Mouse (Mus musculus) right cerebral cortex, postnatal 36 days (tissue): ENCODE measurements around the gene Edem1.

Source experiments
- DNase-seq, 2 experiments: peaks; one replicate each; pipeline ENCODE4 v3.0.0; 2022; ENCODE audit warnings: low spot score in 2 of 2, mixed read lengths in 1 of 2

The Edem1 gene

DNA sequence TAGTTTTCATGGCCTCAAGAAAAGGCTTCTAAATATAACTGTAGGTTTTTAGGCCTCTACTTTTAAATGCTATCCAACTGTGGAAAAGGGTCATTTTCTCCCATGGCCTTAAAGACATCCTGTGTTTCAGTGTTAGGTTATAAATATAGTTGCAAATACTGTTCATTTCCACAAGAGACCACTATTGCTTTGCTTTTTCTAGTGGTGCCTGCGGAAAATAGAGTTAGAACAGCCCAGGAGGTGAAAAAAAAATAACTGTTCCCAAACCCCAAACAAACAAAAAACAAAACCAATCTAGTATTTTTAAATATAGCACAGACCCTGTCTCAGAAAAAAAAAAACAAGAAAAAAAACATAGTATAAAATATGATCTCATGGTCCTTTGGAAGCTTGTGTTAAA is 46.9 kb downstream of the Edem1 start:
- DNase-seq: no peak

DNA sequence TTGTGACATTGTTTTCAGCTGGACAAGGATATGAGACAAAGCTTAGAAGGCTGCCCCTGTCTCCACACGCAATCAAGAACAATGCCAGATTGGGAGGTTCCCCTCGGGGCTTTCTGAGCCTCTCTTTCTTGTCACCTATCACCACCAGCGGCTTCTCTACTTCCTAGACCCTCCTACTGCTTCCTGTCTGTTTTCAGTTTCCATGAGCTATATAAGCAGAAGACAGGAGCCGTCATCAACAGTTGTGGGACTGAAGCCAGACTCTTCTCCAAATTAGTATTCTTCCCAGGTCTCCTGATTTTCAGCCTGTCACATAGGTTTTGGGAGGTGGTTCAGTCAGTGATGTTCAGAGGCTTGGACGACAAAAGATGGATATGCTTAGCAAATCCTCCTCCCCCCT is 47.6 kb downstream of the Edem1 start:
- no peak for DNase-seq

DNA sequence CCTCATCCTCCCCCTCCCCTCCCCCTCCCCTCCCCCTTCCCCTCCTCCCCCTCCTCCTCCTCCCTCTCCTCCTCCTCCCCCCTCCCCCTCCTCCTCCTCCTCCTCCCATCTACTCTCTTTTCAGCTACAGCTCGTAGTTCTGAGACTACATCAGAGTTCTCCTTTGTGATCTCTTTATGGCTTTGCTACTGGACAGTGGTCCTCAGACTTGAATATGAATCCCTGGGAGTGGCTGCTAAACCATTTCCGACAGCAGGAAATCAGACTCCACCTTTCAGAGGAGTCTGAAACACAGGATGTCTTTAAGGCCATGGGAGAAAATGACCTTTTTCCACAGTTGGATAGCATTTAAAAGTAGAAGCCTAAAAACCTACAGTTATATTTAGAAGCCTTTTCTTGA is 48.0 kb downstream of the Edem1 start:
- DNase-seq: no peak

DNA sequence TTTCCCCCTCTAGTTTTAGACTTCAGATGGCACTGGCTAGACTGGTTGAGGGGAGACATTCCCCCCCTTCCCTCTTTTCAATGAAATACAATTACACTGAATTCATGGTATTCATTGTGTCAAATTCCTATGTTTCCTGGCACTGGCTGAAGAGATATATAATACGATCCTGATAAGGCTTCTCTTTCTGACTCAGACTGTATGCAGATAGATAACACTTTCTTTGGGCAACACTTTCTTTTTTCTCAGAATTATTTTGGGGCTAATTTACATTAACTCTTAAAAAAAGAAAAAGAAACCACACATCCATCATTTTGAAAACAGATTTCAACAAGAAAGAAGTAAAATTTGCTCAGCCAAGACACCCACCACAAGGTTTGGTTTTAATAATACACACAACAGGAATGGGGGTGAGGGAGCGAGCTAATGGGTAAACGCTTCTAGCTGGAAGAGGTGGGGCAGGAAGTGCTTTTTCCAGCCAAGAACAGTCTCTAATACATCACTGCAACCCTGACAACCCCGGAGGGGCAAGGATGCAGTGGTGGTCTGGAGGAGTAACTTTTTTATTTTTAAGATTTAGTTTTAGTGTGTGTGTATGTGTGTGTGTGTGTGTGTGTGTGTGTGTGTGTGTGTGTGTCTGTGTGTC is 52.0 kb downstream of the Edem1 start:
- DNase-seq: no peak

DNA sequence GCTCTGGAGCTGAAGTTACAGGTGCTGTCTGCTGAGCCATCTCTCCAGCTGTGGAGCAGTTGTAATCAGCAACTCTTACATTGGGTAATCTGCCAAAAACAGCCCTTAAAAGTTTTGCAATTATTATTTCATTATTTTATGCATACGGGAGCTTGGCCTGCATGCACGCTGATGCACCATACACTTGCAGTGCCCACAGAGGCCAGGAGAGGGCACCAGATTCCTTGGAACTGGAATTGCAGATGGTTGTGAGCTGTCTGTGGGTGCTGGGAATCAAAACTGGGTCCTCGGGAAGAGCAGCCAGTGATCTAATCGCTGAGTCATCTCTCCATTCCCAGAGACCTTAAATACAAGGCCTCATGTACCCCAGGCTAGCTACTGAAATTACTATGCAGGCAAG is 52.6 kb downstream of the Edem1 start:
- DNase-seq: no peak

DNA sequence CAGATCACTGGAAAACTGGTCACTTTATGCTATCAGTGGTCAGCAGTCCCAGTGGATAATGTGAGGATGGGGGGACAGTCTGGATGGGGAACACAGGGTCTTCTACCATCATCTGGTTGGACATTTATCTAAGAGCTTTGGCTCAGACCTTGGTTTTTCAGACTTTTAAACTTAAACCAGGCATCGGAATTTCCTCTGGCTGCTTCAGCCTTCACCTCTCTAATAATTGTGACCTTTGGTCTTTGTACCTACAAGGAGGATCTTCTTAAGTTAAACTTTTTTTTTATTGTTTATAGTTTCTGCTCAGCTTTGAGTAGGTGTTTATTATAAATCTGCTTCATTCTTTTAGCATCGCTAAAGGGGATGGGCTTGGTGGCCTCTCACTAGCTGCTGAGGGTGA is 55.4 kb downstream of the Edem1 start:
- no peak for DNase-seq

DNA sequence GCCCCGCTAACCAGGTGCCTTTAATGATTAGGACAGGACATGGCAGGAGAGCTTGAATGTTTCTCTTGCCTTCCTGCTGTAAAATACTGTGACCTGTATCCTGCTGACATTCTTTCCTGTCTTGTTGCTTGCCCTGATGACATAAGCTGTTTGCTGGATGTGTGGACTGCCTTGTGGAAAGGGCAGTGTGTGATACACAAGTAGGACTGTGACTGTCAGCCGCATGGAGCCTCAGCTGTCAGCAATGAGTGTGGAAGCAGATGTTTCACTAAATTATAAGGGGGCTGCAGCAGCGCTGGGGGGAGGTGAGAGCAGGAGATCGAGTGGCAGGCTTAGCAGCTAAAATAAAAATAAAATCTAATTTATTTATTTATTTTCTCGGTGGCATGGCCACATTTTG is 56.2 kb downstream of the Edem1 start:
- DNase-seq: no peak

DNA sequence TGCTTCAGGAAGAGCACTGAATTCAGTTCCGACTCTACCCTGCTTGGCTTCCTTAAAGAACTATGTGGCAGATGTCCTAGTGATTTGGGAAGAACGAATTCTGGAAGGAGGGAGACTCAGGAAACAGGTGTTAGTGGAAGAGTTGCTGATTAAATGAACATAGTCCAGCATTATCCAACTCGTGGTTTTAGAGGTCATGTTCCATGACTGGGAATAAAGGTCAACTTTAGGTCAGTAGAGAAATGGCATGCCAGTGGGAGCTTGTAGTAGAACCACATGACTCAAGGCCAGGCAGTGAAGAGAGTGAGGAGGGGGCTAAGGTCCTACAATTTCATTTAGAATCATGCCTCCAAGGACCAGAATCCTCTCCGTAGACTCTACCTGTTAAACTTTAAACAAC is 57.9 kb downstream of the Edem1 start:
- DNase-seq: no peak

DNA sequence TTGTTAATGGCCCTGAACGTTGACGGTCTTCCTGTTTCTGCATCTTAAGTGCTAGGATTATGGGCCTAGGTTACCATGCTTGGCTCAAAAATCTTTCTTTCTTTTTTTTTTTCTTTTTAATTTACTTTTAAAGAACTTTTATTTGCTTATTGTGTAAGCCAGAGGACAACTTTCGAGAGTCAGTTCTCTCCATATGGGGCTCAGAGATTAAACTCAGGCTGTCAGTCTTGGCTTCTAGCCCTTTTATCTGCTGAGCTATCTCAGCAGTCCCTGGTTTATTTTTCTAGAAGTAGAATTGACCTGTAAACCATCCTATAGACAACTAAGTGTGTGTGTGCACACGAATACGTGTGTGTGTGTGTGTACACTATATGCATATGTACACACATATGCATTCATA is 64.1 kb downstream of the Edem1 start:
- DNase-seq: no peak

DNA sequence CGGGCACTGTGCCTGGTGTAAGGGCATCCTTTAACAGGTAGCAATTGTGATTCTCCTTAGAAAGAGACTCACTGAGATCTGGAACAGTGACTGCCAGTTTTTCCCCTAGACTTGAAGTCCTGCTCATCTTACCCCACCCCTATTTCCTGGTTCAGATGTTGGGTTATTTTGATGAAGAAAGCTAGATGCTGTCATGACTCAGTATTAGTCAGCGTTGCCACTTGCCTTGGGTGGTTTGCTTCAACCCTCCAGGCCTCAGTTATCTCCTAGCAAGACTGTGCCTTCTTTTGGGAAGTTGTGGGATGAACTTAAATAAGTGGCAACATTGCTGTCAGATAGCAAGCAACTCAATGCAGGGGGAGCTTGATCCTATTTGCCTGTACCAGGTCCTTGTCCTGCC is 66.7 kb downstream of the Edem1 start:
- no peak for DNase-seq

DNA sequence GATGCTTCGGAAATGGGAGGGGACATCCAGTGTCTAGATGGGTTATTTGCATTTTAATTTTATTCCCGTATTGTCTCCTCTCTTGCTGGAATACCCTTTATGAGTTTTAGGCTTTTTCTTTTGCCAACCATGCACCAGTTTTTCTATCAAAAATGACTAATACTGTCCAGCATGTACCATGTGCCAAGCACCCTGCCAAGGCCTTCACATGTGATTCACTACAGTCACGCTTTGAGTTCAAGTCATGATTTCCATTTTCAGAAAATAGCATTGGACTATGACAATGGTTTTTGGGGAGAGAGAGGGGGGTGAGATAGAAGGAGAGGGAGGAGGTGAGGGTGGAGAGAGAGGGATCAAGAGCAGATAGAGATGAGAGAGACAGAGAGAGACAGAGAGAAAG is 67.5 kb downstream of the Edem1 start:
- no peak for DNase-seq

DNA sequence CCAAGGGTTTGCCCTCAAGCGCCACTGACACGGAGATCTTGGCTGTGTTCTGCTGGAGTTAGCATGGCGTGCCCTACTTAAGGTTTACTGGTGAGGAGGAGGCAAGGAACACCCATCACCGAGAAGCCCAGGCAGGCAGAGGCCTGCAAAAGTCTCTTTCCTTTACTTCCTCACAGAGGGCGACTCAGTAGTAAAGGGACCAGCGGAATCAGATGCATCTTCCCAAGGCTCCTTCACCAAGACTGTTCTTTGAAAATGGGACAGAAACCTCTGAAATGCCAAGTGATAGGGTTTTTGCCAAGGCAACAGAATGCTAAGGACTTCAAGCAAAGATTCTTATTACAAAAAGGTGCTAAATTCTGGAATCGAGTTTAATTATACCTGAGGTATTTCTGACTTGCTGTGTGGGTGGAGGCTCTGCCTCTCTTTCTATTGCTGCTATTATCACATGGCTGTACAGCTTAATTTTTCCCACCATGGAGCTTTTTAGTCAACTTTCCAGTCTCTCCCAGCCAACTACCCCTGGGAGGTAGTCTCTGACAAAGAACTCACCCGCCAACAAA is 68.2 kb downstream of the Edem1 start:
- peak in 1 of 2 experiments; percentile 43 for DNase-seq

DNA sequence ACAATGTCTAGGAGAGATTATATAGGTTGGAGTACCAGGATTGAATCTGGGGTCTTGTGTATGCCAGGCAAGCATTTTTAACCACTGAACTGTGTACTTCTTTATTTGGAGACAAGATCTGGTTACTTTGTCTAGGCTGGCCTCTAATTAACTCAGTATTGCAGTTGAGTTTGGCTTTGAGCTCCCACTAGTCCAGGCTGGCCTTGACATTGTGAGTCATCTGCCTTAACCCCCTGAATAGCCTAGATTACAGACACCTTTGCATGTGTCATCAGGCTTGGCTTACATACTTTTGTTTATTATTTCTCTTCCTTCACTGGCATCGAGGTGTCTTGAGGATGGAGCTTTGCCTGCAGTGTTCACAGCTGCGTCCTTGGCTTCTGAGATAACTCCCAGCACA is 70.8 kb downstream of the Edem1 start:
- DNase-seq: no peak

DNA sequence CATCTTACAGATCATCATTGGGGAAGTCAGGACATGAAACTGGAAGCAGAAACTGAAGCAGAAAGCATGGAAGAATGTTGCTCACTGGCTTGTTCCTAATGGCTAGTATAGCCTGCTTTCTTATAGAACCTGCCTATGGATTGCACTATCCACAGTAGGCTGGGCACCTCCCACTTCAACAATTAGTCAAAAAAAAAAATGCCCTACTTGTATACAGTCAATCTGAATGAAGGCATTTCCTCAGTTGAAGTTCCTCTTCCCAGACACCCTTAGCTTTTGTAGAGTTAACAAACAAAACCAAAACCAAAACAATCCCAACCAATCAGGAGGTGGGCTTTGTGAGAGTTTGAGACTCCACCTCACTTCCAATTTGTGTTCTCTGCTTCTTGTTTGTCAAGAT is 73.7 kb downstream of the Edem1 start:
- DNase-seq: no peak

DNA sequence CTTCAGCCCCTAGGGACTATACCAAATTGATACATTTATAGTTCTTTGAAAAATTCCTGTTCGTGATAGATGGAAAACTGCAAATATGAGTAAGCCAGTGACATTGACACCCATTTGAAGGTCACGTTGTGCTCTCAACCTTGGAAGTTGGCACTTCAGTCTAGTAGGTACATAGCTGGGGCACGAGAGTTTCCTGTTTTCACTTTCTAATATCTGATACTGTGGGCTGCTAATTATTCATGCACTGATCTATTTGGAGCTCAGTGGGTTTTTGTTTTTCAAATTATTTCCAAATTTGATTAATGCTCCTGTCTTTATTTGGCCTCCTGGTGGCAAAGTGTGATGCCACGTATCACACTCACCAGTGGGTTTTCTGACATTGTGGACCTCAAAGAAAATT is 74.8 kb downstream of the Edem1 start:
- no peak for DNase-seq

DNA sequence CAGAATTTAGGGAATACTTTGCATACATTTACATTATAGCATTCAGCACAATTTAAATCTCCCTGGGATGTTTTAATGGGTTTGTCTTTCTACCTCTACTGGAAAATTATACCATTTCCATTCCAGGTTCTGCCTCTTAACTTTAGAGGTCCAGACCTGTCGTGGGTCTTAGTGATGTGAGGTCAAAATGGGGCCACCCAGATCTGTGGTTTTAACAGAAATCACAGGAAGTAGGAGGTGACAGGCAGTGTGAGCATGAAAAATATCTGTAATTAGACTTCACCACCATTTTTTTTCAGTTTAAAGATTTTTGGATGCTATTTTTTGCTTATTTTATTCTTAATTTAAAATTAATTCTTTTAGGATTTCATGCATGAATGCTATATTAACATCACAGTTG is 78.1 kb downstream of the Edem1 start:
- no peak for DNase-seq
